Mouse (Mus musculus): Measurements from ENCODE around the gene 2810006K23Rik.

- TF ChIP-seq CTCF (IDR thresholded peaks at IDR 0.05; ENCODE audit: low read depth, low read length) (no peak), POLR2A (IDR thresholded peaks at IDR 0.05; ENCODE audit: extremely low read depth, insufficient read depth, low read length) (no peak)
These were observed 15.0 kb downstream of the 2810006K23Rik start for GRCm38 (mm10) chr5:124342897-124343296.
